Mouse (Mus musculus): ENCODE results near the gene Trappc12.
A peak's percentile ranks its signal among the peaks of the same experiment; 100 is the strongest.

The Trappc12 gene

GRCm38 (mm10) chr12:28750021-28750633 lies at the start of gene Trappc12:
TSS of gene Trappc12 (minus strand) at chr12:28750472.
- DNase-seq (ENCODE audit: low read depth, low spot score), result peak; percentile 93

- no peak for DNase-seq (ENCODE audit: low read depth, low spot score)
Measured at GRCm38 (mm10) chr12:28799798-28800411, 49.6 kb upstream of the Trappc12 start.

DNA sequence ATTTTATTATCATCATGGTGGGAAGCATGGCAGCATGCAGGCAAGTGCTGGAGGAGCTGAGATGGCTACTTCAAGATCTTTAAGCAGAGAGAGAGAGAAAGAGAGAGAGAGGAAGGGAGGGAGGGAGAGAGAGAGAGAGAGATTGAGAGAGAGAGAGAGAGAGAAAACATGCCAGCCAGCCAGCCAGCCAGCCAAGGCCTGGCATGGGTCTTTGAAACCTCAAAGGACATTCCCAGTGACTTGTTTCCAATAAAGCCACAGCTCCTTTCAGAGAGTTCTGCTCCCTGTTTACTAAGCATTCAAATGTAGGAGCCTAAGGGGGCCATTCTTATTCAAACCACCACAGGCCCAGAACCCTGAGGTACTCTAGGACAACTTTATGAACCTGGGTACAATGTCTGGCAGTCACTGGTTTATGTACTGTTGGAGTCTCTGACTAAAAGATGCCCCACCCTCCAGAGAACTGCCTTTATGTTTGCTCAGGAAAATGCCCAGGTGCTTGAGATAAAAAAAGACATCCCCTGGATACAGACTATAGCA lies 46.7 kb upstream of the Trappc12 start:
- DNase-seq (ENCODE audit: low read depth, low spot score), result no peak

GRCm38 (mm10) chr12:28795041-28795440 lies 44.8 kb upstream of the Trappc12 start:
- DNase-seq (ENCODE audit: low read depth, low spot score), result no peak

GRCm38 (mm10) chr12:28793715-28794114 lies 43.4 kb upstream of the Trappc12 start:
- DNase-seq (ENCODE audit: low read depth, low spot score), result no peak

DNA sequence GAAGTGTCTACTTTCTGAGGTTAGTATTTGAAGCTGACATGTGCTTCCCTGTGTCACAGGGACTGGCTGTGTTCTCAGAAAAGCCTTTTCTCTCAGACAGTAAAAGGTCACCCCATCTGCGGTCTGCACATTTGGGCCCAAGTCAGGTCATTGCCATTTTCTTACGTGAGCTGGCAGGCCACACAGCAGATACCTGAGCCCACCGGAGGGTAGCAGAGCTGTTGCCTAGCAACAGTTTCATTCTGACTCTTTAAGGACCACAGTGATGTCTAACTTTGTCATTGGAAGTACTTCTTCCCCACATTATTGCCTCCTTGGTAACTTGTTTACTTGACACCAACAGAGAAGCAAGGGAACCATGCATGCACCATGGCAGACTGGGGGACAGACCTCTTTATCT lies 42.3 kb upstream of the Trappc12 start:
- DNase-seq (ENCODE audit: low read depth, low spot score), result no peak

DNA sequence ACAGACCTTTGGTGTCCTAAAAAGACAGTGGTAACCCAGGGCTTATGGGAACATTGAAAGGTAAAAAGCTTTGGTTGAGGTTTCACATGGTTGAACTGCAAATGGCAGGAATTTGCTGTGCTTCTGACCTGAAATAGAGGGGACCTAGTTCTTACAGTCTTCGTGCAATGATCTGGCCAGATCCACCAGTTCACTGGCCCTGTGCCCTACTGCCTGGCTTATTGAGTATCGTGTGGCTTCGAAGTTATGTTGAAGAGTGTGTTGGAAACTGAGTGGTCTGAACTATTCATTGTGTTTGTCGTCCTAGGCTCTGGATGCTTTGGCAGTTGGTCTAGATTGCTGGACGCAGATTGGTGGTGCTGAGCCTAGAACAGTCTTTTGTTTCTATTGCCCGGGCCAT lies 36.0 kb upstream of the Trappc12 start:
- no peak for DNase-seq (ENCODE audit: low read depth, low spot score)

GRCm38 (mm10) chr12:28785299-28785698 lies 35.0 kb upstream of the Trappc12 start:
- no peak for DNase-seq (ENCODE audit: low read depth, low spot score)

GRCm38 (mm10) chr12:28784864-28785263 lies 34.6 kb upstream of the Trappc12 start:
- peak; percentile 39 for DNase-seq (ENCODE audit: low read depth, low spot score)

DNA sequence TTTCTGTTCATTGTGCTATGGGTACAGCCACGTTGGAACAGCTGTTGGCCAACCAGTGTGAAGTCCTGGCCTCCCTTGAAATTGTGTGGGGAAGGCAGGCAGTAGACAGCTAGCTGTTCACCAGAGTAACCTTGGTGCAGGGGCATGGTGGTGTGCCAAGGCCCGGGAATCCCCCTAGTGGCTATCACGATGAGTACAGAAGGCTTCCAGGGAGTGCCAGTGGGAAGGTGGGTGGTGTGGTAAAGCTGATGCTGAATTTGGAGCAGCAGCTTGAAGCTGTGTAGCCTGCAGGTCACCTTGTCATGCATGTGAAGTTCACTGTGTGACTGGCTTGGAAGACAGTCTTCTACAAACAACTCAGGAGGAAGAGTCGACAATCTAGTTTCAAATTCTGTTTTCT lies 34.1 kb upstream of the Trappc12 start:
- peak; percentile 43 for DNase-seq (ENCODE audit: low read depth, low spot score)

DNA sequence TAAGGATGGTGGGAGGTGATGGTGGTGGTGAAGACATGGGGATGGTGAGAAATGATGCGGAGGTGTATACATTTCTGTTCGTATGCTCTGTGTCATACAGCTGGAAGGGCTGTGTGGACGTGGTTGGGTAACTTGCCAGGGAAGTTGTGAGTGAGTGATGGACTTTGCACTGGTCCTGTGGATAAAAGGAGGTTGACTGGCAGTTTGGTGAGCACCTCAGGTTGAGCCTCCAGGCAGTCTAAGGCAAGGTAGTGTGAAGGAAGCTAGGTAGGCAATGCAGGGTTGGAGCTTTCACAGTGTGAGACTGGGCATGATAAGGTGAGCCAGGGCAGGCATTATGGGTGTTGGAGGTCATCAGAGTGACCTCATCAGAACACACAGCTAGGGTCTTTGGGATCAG lies 32.4 kb upstream of the Trappc12 start:
- DNase-seq (ENCODE audit: low read depth, low spot score), result no peak

DNA sequence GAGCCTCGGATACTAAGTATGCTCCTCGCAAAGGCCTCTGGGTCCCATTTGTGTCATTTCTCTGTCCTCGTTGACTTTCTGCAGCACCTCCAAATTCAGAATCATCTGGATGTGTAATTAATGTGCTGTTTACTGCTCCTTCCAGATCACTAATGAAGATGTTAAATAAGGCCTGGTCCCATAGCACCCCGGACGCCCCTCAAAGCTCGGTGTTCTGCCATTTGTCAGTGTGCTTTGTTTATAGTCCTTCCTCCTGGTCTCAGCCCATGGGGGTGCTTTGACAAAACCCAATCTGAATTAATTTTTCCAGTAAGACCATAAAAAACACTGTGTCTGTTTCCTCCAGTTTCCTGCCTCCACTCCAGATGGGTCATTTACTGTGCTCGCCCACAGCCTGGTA lies 29.9 kb upstream of the Trappc12 start:
- no peak for DNase-seq (ENCODE audit: low read depth, low spot score)

DNA sequence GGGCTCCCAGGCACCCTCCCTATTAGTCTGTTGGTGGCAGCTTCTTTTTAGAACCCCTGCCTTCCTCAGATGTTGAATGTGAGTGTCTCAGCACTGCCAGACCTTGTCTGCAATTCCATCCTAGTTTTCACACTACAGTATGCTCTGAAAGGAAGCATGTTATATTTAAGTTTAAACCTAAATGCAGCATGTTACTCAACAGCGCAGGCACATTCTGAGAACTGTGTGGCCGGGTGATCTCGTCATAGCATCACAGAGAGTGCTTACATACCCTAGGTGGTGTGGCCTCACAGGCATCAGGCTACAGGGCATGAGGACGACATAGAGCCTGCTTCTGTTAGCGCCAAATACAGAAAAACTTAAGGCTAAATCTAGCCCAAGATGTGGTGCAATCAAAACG lies 25.4 kb upstream of the Trappc12 start:
- no peak for DNase-seq (ENCODE audit: low read depth, low spot score)

- no peak for DNase-seq (ENCODE audit: low read depth, low spot score)
Measured at GRCm38 (mm10) chr12:28775120-28775519, 24.8 kb upstream of the Trappc12 start.

DNA sequence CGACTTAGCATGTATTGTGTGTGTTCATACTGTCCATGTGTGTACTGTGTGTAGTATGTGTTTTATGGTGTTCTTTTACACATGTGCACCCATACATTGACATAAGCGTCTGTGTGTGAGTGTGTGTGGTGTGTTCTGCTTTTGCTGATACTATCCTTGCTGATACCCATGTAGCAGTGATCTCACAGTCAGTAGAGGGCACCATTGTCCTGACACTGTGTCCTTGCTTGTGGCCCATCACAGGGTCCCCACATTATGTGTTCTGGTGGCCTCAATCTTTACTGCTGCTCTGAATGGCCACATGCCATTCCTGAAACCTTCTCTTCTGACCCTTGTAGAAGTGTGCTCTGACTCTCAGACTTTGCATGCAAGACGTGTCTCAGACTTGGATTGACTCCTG lies 23.5 kb upstream of the Trappc12 start:
- no peak for DNase-seq (ENCODE audit: low read depth, low spot score)

DNA sequence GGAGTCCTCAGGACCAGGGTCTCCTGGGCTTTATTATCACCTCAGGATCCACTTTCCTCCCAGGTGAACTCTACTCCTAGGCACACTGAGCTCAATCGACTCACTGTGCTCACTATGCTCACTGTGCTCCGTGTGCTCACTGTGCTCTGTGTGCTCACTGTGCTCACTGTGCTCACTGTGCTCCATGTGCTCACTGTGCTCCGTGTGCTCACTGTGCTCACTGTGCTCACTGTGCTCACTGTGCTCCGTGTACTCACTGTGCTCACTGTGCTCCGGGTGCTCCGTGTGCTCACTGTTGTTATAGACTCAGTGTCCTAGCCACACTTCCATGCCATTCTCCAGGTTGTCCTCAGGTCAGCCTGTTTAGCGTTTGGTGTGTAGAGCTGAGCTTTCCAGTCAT lies 19.7 kb upstream of the Trappc12 start:
- no peak for DNase-seq (ENCODE audit: low read depth, low spot score)

DNA sequence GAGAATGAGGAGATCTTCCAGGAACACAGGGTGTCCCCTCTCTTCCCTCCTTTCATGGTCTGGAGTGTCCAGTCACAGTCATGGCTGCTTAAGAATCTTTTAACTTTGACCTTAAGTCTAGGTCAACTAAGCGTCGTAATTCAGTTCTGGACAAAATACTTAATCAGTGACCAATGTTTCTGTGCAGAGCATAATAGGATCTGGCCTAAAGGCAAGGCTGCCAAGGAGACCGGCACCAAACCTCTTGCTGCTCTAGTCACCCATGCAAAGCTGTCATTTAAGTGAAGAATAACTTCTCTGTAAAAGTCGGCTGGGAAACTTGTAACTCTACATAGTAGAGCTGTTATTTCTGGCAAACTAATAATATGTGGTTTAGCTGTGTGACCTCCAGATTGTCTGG lies 5.7 kb upstream of the Trappc12 start:
- no peak for DNase-seq (ENCODE audit: low read depth, low spot score)

DNA sequence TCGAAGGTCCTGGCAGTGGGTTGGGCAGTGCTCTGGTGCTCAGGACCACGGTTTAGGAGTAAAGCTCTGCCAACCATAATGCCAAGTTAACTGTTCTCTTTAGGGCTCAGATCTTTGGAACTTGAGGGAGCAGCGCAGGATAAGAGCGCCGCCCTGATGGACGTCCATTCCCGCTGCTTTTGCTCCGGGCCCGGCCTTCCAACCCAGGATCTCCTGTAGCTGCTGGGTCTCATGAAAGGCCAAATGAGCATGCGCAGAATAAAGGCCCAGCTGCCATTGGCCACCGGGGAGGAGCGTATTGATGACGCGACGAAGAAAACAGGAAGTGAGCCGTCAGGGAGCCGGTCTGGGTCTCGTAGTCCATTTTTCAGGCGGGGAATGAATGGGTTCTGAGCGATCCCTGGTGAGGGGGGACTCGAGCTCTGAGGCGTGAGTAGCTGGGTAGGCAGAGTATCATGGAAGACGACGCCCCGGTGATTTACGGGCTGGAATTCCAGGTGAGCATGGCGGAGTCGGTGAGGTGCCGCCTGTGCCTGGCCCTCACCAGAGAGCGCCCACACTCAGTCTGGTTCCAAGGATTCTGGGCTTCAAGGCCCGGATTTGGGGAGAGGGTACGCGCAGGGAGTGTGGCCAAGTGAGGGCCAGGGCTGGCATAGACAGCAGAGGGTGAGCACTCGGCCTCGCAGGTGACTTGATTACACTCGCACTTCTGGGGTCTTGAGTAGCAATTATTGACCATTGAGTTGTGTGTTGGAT lies 1.4 kb upstream of the Trappc12 start, which contains the start of gene Eipr1:
Gene Eipr1 (plus strand): TSS at position 296 of the 756 bp plus-strand sequence.
- peak; percentile 97 for DNase-seq (ENCODE audit: low read depth, low spot score)

- DNase-seq (ENCODE audit: low read depth, low spot score), result no peak
Measured at GRCm38 (mm10) chr12:28750876-28751275, 604 bp upstream of the Trappc12 start.

DNA sequence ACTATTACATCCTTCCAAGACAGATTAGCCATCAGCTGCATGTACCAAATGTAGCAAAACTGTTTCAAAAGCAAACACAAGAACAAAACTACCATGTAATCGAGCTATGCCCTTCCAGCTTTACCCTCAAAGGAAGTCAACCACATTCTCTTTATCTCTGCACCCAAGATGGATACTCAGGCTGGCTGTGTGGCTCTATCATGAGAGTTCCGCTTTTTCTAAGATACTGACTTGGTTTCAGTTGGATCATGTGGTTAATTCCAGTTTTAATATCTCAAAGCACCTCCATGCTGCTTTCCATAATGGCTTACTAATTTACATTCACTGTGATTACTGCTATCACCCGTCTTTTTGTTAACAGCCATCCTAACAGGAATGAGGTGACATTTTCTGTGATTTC lies 6.9 kb downstream of the Trappc12 start:
- DNase-seq (ENCODE audit: low read depth, low spot score), result no peak

DNA sequence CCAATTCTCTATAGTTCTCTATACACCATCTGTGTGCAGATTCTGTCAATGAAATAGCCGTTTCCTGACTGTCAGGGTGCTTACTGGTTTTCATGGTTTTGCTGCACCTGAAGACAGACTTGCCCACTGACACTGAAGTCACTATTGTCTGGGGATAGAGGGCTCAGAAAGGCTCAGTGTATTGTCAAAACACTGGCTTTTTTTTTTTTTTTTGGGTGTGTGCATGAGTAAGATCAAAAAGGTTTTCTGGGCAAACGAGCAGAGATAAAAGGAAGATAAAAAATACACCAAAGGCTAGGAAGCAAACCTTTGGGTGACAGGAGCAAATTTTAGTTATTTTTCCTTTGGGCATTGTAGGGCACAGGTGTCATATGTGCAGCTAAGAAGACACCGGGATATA lies 15.0 kb downstream of the Trappc12 start:
- no peak for DNase-seq (ENCODE audit: low read depth, low spot score)

GRCm38 (mm10) chr12:28734271-28734670 lies 16.0 kb downstream of the Trappc12 start:
- no peak for DNase-seq (ENCODE audit: low read depth, low spot score)

Data from mesoderm, embryonic 11.5 days (tissue).